Mouse (Mus musculus) frontal cortex, adult 2 months (tissue): Measurements from ENCODE around the gene Fchsd2. TPM values are rescaled to one million over a fixed set of nuclear protein-coding genes. Genes with fewer than 3 reads are reported as not detected.

ENCODE experiments used
- DNase-seq, 2 experiments: peaks; one replicate each; pipeline ENCODE4 v3.0.0; 2022; ENCODE audit warnings: low spot score in 1 of 2; ENCODE audit errors: extremely low spot score in 1 of 2
- polyA plus RNA-seq: library from polyadenylated mRNA; depleted of rRNA; stranded (reverse); fragments of >200 nt; gene quantifications from 2 replicates; pipeline ENCODE4 v1.2.3, GENCODE M21; 2012; rRNA removed

Gene Fchsd2
- polyA plus RNA-seq, 1 experiment, result 29.7 TPM

DNA sequence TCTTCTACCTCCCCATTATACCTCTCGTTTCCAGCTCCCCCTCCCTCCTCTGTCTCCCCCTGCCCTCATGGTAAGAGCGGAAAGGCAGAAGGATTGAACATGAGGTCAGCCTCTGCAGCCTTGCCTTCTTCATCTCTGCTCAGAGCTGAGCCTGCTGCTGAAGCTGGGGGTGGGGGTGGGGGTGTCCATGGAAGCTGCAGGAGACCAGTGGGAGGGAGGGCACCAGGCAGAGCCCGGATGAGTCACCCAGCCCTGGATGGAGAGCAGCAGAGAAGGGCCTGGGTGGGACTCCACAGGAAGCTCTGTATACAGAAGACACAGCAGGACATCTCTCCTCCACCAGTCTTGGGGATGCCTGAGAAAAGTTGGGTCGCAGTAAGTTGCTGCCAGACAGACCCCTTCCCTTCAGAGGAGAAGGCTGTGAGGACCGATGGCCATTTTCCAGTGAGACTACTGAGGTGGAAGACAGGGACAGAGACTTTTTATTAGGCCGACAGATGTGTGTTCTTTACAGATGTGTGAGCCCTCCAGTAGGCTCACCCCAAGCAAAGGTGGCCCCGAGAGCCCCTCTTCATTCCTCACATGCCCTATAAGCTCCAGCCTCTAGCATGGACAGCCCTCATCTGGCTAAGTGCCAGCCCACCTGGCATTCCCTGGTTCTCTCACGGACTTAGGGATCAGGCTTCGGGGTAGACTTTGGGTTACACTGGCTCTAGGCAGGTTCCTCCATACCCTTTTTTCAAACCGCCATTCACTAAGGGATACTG is 237.6 kb downstream of the Fchsd2 start:
- peak in 1 of 2 experiments; percentile 32 for DNase-seq

DNA sequence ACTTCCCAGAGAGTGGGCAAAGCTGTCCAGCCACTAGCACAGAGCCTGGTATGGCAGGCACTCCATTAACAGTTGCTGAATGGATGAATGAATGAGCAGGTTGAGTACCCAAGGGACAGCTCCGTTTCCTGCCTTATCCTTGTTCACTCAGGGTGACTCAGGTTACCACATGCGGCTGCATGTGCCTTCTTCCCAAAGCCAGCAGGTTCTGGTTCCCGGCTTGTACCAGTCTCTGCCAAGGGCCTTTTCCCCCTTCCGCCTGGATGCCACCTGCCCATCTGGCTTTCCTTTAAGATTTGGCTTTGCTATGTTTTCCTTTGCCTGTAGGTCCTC is 238.1 kb downstream of the Fchsd2 start:
- no peak for DNase-seq

DNA sequence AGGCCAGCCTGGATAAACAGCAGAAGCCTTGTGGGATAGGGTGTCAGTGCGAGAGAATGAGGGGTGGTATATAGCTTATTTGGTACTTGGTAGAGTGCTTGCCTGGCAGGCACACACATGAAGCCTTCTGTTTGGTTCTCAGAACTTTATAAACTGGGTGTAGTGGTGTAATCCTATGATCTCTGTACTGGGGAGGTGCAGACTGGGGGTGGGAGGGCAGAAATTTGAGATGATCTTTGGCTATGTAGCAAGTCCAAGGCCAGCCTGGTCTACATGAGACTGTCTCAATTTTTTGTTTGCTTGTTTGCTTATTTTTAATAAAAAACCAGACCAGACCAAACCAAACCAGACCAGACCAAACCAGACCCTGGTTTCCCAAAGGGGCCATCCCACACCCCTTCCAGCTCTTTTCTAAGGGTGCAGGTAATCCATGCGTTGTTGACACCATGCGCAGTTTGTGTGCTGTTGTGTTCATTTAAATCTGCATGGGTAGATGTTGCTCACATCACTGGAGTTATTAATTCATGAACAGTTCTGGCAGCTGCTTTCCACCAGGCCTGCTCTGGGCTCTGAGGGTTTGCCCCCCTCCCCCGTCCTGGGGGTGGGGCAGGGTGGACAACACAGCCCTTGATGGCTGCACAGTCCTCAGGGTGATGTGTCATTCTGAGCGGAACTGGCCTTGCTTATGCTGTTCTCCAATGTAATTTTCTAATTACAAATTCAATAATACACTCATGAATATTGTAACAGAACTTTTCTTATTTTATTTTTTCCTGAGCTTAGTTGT is 239.6 kb downstream of the Fchsd2 start:
- DNase-seq, result no peak

Other genes with a start within 250 kb of the Fchsd2 start
- gene Relt, start 229.4 kb upstream of the Fchsd2 start, polyA plus RNA-seq, result 12.2 and 12.4 TPM in 2 replicates
- gene Arhgef17, start 160.8 kb upstream of the Fchsd2 start, polyA plus RNA-seq, result 74.9 and 86.0 TPM in 2 replicates
- 3.4 and 4.1 TPM in 2 replicates for gene P2ry6, start 118.2 kb upstream of the Fchsd2 start, polyA plus RNA-seq
- gene P2ry2, start 80.0 kb upstream of the Fchsd2 start, polyA plus RNA-seq, result 0.57 and 0.58 TPM in 2 replicates
- 59.2 and 67.4 TPM in 2 replicates for gene Atg16l2, start 209.4 kb downstream of the Fchsd2 start, polyA plus RNA-seq
- 99.4 and 108 TPM in 2 replicates for gene Stard10, start 224.2 kb downstream of the Fchsd2 start, polyA plus RNA-seq